Mouse (Mus musculus) lung, adult 2 months (tissue): ENCODE measurements at regions not wholly inside any gene's neighbourhood (a gene's known extent, or its start where the extent isn't known, plus 50 kb on each side); places are given as distances from the start of the nearest gene placed in this dataset.

Source experiments
- DNase-seq: peaks from one replicate; pipeline ENCODE4 v3.0.0; 2022
- H3K4me1 ChIP-seq: fragments of 200-500 bp; 2 replicates; pipeline ENCODE4 v1.6.1; 2011; ENCODE audit warnings: low read length; ENCODE audit not compliant: control insufficient read depth, insufficient read depth
- H3K4me3 ChIP-seq: fragments of 200-500 bp; replicated peaks from 2 replicates; pipeline ENCODE3; 2011; ENCODE audit warnings: low read depth, mild to moderate bottlenecking, control low read depth, low read length; ENCODE audit errors: extremely low read depth
- CTCF ChIP-seq: fragments of 200-500 bp; IDR thresholded peaks from 2 replicates; pipeline ENCODE4 v1.5.1; 2011; ENCODE audit warnings: mild to moderate bottlenecking, low read length, control low read depth; ENCODE audit not compliant: insufficient read depth
- POLR2A ChIP-seq: fragments of 200-500 bp; IDR thresholded peaks from 2 replicates; pipeline ENCODE4 v1.6.1; 2011; ENCODE audit warnings: low read depth, mild to moderate bottlenecking, control low read depth, low read length, borderline replicate concordance; ENCODE audit errors: extremely low read depth
- WGBS: fragments of 180-500 bp; shearing (Covaris S2); methylation state at CpG from one replicate; pipeline ENCODE4 v1.1.7; 2018; 5-methylcytosine and 5-hydroxymethylcytosine counted together

DNA sequence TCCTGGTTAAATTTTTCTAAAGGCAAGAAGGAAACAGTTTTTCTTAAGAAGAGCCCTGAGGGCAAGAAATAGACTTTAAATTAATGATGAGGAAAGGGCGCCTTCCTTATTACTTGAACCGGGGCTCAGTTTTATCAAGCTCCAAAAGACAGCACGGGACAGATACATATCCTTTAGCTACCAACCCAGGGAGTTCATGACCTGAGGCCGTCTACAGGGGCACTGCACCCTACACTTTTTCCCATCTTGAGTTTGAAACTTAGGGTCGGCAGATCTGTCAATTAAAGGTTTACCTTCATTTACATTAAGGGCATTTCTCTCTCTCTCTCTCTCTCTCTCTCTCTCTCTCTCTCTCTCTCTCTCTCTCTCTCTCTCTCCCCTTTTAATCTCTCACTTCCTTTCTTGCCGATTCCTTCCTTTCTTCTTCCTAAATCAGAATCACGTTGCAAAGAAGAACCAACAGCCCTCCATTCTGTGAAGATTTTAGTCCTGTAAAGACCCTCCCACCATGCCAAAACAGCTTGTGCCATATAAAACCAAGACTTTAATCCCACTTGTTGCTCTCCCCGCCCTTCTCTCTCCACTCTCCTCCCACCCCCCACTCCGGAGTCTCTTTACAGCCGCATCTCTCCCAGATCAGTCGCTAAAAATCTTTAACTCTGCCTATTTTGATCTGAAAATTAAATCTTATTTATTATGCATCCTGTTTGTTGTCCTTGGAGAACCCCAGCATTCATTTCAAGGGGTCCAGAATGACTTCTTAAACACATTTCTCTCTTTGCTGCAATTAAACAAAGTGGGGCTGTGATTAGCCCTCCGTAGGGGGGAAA lies 185.5 kb upstream of the Sp8 start:
- Histone ChIP-seq H3K4me3 (no peak overlapping the region), H3K4me1 (no peaks in the 10 kb centered on the region)
- TF ChIP-seq CTCF (no peak), POLR2A (no peak)
- 21% methylated on average over 12 of the region's 12 CpGs for WGBS
- no peak for DNase-seq

DNA sequence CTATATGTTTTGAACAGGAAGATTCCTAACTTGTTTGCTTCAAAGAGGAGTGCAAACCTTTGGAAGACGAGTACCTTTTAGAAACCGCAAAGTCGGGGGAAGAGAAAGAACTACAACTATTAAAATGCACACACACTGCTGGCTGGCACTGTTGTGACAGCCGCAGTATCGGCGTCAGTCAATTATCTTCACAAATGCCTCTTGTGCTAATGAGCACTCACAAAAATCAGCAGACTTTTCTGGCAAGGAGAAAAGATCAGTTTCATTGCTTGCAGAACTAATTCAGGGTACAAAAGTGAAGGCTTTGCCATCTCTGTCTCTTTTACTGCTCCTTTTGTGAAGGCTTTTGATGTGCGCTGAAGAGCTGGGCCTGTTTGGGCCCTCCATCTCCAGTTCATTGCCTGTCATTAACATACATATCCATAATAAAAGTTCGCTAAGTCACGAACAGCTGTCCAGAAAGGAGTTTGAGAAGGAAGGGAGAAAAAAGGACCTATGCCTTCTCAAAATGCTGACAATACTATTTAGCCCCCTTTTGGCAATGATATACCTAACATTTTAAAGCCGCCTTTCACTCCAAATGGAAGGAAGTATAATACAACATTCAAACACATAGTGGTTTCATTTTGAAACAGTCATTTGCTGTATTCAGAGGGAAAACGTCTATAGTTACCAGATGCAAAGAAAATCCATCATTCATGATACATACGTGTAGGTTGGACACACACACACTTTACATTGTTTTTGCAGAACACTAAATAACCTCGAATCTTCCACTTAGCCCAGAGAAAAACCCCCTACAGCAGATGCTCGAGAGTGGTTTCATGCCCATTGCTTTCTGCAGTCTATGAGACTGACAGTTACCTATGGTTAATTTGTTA lies 186.6 kb upstream of the Sp8 start:
- no peak for DNase-seq
- WGBS = 78% methylated on average over 14 of the region's 14 CpGs
- Histone ChIP-seq H3K4me3 (no peak overlapping the region), H3K4me1 (no peaks in the 10 kb centered on the region)
- TF ChIP-seq POLR2A = no peak
- no peak for TF ChIP-seq CTCF

DNA sequence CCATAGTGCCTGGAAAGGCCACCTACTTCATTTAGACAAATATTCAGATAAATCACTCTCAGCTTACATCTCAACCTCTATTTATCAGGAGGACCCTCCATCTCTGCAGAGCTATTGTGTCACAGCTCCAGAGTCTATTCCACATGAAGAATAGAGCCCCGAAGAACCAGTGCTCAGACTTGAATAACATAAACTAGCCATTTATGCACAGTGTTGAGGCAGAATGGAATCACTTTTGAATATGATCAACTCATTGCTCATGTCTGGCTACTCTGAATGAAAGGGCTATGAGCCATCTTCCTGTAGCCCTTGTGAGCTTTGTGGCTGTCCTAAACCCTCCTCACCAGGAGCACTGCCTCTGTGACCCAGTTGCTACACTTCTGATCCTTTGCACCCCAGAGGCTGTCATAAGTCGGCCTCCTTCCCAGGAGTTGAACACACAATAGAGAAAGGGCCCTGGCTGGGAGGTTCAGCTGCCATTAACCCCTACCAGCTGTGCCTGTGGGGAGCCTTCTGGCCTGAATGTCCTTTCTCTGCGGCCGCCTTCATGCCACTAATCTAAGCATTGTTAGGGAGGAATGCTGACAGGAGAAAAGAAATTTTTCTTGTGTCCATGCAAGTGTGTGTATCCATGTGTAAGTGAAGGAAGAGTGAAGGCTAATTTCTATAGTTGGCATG lies 195.5 kb upstream of the Sp8 start:
- no peak for DNase-seq
- WGBS = 62% methylated on average over 4 of the region's 4 CpGs
- Histone ChIP-seq H3K4me1 (no peaks in the 10 kb centered on the region), H3K4me3 (no peak overlapping the region)
- TF ChIP-seq CTCF (no peak), POLR2A (no peak)

DNA sequence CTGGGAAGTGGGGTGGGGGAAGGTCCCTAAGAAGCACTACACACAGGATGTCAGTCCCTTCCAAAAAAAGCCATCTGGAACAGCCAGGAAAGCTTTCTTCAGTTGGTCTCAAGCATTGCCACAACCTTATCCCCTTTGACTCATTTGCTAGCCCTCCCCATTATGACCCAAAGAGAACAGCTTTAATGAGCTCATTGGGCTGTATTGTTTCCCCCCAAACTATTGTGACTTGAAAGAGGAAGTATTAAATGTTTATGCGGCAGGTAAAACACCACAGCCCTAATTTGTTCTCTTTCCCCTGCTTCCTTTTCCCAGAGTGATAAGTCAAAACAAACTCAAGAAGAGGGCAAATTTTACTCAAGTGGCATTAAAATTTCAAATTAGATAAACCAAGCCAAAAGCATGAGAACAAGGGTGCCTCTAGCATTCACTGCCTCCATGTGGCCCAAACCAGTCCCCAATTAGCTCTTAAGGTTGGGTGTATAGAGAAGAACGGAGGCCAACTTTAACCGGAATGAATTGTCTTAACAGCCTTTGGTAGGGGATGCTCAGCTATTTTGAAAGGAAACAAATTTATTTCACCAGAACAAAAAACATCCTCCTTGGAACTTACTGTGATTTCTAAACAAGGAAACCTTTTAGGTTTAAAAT lies 196.7 kb upstream of the Sp8 start:
- Histone ChIP-seq H3K4me1 (no peaks in the 10 kb centered on the region), H3K4me3 (no peak overlapping the region)
- TF ChIP-seq POLR2A = no peak
- no peak for TF ChIP-seq CTCF
- WGBS = 77% methylated on average over 3 of the region's 3 CpGs
- no peak for DNase-seq

DNA sequence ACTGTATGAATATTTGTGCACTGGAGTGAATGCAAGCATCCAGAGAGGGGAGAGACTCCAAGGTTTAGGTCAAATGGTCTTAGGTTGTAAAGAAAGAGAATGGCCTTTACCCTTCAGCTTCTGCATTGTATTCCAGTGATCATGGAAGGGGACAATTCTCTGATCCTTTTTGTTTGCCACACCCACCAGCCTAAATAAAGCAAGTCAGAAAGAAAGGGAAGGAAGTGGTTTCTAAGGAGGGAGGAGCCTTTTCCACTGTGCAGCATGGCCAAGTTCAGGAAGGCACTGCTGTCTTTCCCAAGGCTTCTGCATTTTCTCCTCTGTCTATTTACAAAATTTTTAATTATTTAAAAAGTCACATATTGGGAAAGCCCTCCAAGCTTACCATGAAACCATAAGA lies 197.5 kb upstream of the Sp8 start:
- Histone ChIP-seq H3K4me1 (no peaks in the 10 kb centered on the region), H3K4me3 (no peak overlapping the region)
- TF ChIP-seq CTCF = no peak
- no peak for TF ChIP-seq POLR2A
- DNase-seq = no peak

DNA sequence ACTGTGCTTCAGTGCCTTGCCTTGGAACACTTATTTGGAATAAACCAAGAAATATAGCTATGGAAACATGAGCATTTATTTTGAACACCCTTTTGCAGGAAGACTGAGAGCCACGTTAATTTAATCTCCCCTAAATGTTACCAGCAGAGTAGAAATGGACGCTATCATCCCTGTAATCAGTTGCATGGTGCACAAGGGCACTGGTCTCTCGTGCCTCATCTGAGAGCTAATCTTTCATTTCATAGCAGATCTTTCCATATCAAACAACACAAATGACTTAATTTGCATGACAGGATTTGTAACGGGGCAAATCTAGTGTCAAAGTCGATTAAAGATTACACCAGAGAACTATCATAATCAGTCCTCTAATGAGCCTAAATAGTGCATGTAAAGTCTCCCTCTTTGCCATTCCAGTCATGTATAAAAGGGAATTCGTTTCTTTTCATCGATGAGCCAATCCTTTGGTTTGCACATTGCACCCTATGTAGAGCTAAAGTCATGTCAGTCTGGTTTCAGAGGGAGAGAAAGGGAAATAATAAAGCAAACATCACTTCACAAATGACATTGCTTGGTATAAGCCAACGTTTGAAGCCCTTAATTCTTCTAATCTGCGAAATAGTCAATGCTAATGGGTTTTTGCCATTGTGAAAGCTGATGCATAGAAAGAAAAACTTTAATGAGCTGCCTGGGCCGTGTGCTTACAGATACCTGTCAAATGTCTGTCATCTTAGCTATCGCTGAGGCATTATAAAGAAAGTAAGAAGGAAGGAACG lies 198.7 kb upstream of the Sp8 start:
- no peak for TF ChIP-seq CTCF
- H3K4me1 ChIP-seq = no peaks in the 10 kb centered on the region
- no peak overlapping the region for H3K4me3 ChIP-seq
- 70% methylated on average over 12 of the region's 12 CpGs for WGBS
- no peak for DNase-seq

DNA sequence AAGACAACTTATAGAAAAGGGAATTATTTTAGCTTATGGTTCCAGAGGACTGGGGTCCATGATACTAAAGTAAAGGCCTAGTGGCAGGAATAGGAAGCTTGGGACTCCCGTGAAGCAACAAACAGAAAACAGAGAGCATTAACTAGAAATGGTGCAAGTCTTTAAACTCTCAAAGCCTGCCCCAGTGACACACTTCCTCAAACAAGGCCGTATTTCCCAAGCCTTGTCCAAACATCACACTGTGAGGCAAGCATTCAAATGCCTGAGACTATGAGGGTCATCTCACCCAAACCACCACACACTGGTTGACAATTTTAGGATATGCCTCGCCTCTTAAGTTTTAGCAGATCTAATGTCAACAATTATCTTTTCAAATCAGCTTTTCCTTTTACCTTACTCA lies 205.2 kb upstream of the Sp8 start:
- WGBS = 57% methylated on average over 3 of the region's 3 CpGs
- TF ChIP-seq CTCF = no peak
- no peaks in the 10 kb centered on the region for H3K4me1 ChIP-seq
- H3K4me3 ChIP-seq = no peak overlapping the region
- no peak for DNase-seq

DNA sequence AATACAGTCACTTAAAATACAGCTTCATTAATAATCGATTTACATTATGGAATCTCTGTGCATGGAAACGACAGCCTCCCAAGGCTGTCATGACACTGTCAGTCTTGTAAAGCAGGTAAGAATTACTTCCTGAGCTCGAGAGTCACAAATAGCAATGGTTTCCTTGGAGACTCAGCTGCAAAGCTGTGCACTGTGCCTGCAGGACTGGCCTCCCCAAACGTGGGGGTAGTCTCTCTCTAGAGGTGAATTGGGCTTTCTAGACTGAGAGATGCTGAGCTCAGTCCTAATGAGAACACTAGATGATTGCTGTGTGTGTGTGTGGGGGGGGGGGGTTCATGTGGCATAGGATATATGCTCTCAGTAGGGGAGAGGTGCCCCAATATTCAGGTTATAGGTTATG lies 208.9 kb upstream of the Sp8 start:
- Histone ChIP-seq H3K4me1 (no peaks in the 10 kb centered on the region), H3K4me3 (no peak overlapping the region)
- 43% methylated on average over 4 of the region's 4 CpGs for WGBS
- no peak for DNase-seq
- TF ChIP-seq CTCF = no peak

DNA sequence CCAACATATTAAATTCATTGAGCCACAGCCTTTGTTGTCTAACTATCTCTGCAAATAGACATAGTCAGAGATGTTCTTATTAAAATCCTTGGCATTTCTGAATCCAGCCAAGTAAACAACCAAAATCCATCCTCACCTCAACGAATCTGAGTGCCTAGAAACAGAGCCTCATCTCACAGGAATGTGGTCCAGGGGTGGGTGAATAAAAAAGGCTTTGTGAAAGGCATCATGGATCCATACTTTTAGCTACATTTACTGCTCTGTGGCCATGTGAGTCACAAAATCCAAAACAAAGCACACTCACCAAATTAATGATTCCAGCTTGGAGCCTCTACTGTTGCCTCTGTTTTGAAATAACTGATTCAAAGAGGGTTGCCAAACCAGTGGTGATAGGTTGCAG lies 210.7 kb upstream of the Sp8 start:
- 46% methylated on average over 1 of the region's 1 CpGs for WGBS
- no peak overlapping the region for H3K4me3 ChIP-seq
- no peaks in the 10 kb centered on the region for H3K4me1 ChIP-seq
- TF ChIP-seq CTCF (no peak), POLR2A (no peak)
- DNase-seq = no peak
